Mouse (Mus musculus) stomach, embryonic 14.5 days (tissue): ENCODE measurements around the gene Gdf9. TPM values are rescaled to one million over a fixed set of nuclear protein-coding genes. Genes with fewer than 3 reads are reported as not detected.
A peak's percentile ranks its signal among the peaks of the same experiment; 100 is the strongest.

Experiments
- ATAC-seq: fragments of 200-750 bp; cut with Nextera tagmentation; 2 replicates; pipeline ENCODE4 v1.8.0; 2017; ENCODE audit warnings: low read depth, moderate TSS enrichment; ENCODE audit not compliant: insufficient number of reproducible peaks, insufficient read depth, low FRiP score
- H3K27ac ChIP-seq: fragments of 300-500 bp; sonication (generic); 2 replicates; pipeline ENCODE4 v1.5.1; 2014; ENCODE audit warnings: mild to moderate bottlenecking, low read length, moderate library complexity, mixed read lengths
- H3K27me3 ChIP-seq: fragments of 300-500 bp; sonication (generic); 2 replicates; pipeline ENCODE4 v1.6.1; 2014; ENCODE audit warnings: low read length, control low read depth, mixed read lengths; ENCODE audit not compliant: control insufficient read depth, insufficient read depth
- H3K36me3 ChIP-seq: fragments of 300-500 bp; sonication (generic); 2 replicates; pipeline ENCODE4 v1.6.1; 2014; ENCODE audit warnings: mild to moderate bottlenecking, control low read depth, low read length, moderate library complexity, mixed read lengths; ENCODE audit not compliant: control insufficient read depth, insufficient read depth
- H3K4me1 ChIP-seq: fragments of 300-500 bp; sonication (generic); 2 replicates; pipeline ENCODE4 v1.6.1; 2014; ENCODE audit warnings: low read length, control low read depth, mixed read lengths; ENCODE audit not compliant: control insufficient read depth, insufficient read depth
- H3K4me2 ChIP-seq: fragments of 300-500 bp; sonication (generic); replicated peaks from 2 replicates; pipeline ENCODE4 v1.6.1; 2014; ENCODE audit warnings: low read depth, low read length, control low read depth
- H3K4me3 ChIP-seq: fragments of 300-500 bp; sonication (generic); 2 replicates; pipeline ENCODE4 v1.5.1; 2014; ENCODE audit warnings: low read depth, low read length, control low read depth
- H3K9ac ChIP-seq: fragments of 300-500 bp; sonication (generic); replicated peaks from 2 replicates; pipeline ENCODE4 v1.6.1; 2014; ENCODE audit warnings: low read depth, mild to moderate bottlenecking, control low read depth, low read length, moderate library complexity, mixed read lengths
- H3K9me3 ChIP-seq: fragments of 300-500 bp; sonication (generic); 2 replicates; pipeline ENCODE4 v1.6.1; 2016; ENCODE audit warnings: low read depth, low read length, control low read depth; ENCODE audit not compliant: control insufficient read depth
- WGBS: fragments of 180-500 bp; shearing (Covaris S2); extraction: QIAGEN DNeasy Blood & Tissue Kit; methylation state at CpG from one replicate; pipeline ENCODE4 v1.1.7; 2014; 5-methylcytosine and 5-hydroxymethylcytosine counted together
- microRNA-seq: library from miRNA; unstranded; fragments of <30 nt; microRNA quantifications from one replicate; pipeline ENCODE4, GENCODE M21; 2016
- polyA plus RNA-seq: library from polyadenylated mRNA; unstranded; fragments of >200 nt; fragmentation: Nextera tagmentation; extraction: Ambion mirVana; gene quantifications from 2 replicates; pipeline ENCODE4 v1.2.1, GENCODE M21; 2014

Gene Gdf9
- polyA plus RNA-seq, 1 experiment from 2014 or later: 2.2 TPM

- Histone ChIP-seq H3K9ac (no peak overlapping the region), H3K4me1 (0 out of 2 replicates have a peak, but pooled peaks cover 4% of the 10 kb centered on the region), H3K36me3 (no peaks in the 10 kb centered on the region), H3K27me3 (peaks cover 9% of the 10 kb centered on the region; the same call in 1 of the 2 replicates), H3K27ac (no peak overlapping the region), H3K9me3 (no peaks in the 10 kb centered on the region), H3K4me2 (no peak overlapping the region), H3K4me3 (no peak overlapping the region)
- no peak for ATAC-seq
- WGBS: 43% methylated on average over 3 of the region's 3 CpGs
Measured at GRCm38 (mm10) chr11:53485719-53486118, 54.9 kb downstream of the Gdf9 start.

DNA sequence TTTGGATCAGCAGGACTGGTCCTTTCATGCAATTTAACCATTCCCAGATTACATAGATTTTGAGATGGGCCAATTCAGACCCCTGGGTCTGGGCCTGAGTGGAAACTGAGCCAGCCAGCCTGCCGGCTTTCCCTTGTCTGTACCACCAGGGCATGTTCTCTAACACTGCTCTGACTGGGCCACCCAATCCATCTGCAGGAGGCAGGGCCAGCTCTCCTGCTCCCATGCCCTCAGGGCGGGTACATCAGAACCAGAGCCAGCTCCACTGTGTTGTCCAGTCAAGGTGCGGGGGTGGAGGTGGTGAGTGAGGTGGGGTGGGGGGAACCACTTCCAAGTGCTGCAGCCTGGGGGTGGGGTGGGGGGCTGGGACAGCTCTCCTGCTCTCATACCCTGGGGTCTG, 55.5 kb downstream of the Gdf9 start:
- no peak overlapping the region for H3K9ac ChIP-seq
- H3K4me3 ChIP-seq: no peak overlapping the region
- H3K9me3 ChIP-seq: no peaks in the 10 kb centered on the region
- no peak overlapping the region for H3K4me2 ChIP-seq
- H3K27me3 ChIP-seq: 0 out of 2 replicates have a peak, but pooled peaks cover 5% of the 10 kb centered on the region
- WGBS: 72% methylated on average over 3 of the region's 3 CpGs
- 0 out of 2 replicates have a peak, but pooled peaks cover 4% of the 10 kb centered on the region for H3K4me1 ChIP-seq
- H3K27ac ChIP-seq: no peak overlapping the region
- H3K36me3 ChIP-seq: no peaks in the 10 kb centered on the region
- ATAC-seq: no peak

- Histone ChIP-seq H3K9me3 (no peaks in the 10 kb centered on the region), H3K27ac (no peak overlapping the region), H3K4me2 (peak overlapping the region; percentile 29), H3K4me1 (0 out of 2 replicates have a peak, but pooled peaks cover 4% of the 10 kb centered on the region), H3K36me3 (no peaks in the 10 kb centered on the region), H3K4me3 (peak overlapping the region; percentile 6; the same call in 1 of the 2 replicates), H3K9ac (no peak overlapping the region), H3K27me3 (no peaks in the 10 kb centered on the region)
- 7% methylated on average over 27 of the region's 27 CpGs for WGBS
- ATAC-seq: peak; percentile 46
Measured at GRCm38 (mm10) chr11:53486822-53487594, 56.2 kb downstream of the Gdf9 start.

Small RNA genes lying within 50 kb of the gene (microRNA-seq; reads per million reads assigned to microRNA genes)
- gene Mir6920: not detected

Other genes with a start within 250 kb of the Gdf9 start
- 81.0 and 84.6 TPM in 2 replicates for gene Hspa4, start 130.6 kb upstream of the Gdf9 start, polyA plus RNA-seq
- 24.0 and 25.9 TPM in 2 replicates for gene Zcchc10, start 106.3 kb upstream of the Gdf9 start, polyA plus RNA-seq
- gene Aff4, start 80.2 kb upstream of the Gdf9 start, polyA plus RNA-seq: 88.9 and 93.6 TPM in 2 replicates
- gene Leap2, start 7.9 kb upstream of the Gdf9 start, polyA plus RNA-seq: 0.88 TPM in 1 of 2 replicates, not detected in the other
- gene Uqcrq, start 192 bp upstream of the Gdf9 start, polyA plus RNA-seq: 477 and 521 TPM in 2 replicates
- gene Gm10447, start 26.1 kb downstream of the Gdf9 start, polyA plus RNA-seq: 0.13 and 0.14 TPM in 2 replicates
- gene Shroom1, start 26.2 kb downstream of the Gdf9 start, polyA plus RNA-seq: 0.98 and 1.1 TPM in 2 replicates
- gene Gm9837, start 39.5 kb downstream of the Gdf9 start, polyA plus RNA-seq: not detected in 2 replicates
- gene Gm9945, start 49.1 kb downstream of the Gdf9 start, polyA plus RNA-seq: not detected in 2 replicates
- gene Sowaha, start 49.3 kb downstream of the Gdf9 start, polyA plus RNA-seq: 0.13 and 0.24 TPM in 2 replicates
- 24.5 and 26.1 TPM in 2 replicates for gene Sept8, start 88.2 kb downstream of the Gdf9 start, polyA plus RNA-seq
- gene Kif3a, start 136.4 kb downstream of the Gdf9 start, polyA plus RNA-seq: 75.2 and 77.5 TPM in 2 replicates
- 2.1 and 2.2 TPM in 2 replicates for gene Il4, start 187.6 kb downstream of the Gdf9 start, polyA plus RNA-seq
- not detected in 2 replicates for gene Il13, start 203.7 kb downstream of the Gdf9 start, polyA plus RNA-seq